Mouse (Mus musculus) urinary bladder, adult 2 months (tissue): ENCODE measurements around the gene Dpm1. TPM values are rescaled to one million over a fixed set of nuclear protein-coding genes. Genes with fewer than 3 reads are reported as not detected.

Experiments used
- DNase-seq: peaks from one replicate; pipeline ENCODE4 v3.0.0; 2022; ENCODE audit warnings: low spot score
- polyA plus RNA-seq: library from polyadenylated mRNA; depleted of rRNA; stranded (reverse); fragments of >200 nt; gene quantifications from 2 replicates; pipeline ENCODE4 v1.2.3, GENCODE M21; 2012; rRNA removed

The Dpm1 gene
- polyA plus RNA-seq: 14.9 and 19.4 TPM in 2 replicates

DNA sequence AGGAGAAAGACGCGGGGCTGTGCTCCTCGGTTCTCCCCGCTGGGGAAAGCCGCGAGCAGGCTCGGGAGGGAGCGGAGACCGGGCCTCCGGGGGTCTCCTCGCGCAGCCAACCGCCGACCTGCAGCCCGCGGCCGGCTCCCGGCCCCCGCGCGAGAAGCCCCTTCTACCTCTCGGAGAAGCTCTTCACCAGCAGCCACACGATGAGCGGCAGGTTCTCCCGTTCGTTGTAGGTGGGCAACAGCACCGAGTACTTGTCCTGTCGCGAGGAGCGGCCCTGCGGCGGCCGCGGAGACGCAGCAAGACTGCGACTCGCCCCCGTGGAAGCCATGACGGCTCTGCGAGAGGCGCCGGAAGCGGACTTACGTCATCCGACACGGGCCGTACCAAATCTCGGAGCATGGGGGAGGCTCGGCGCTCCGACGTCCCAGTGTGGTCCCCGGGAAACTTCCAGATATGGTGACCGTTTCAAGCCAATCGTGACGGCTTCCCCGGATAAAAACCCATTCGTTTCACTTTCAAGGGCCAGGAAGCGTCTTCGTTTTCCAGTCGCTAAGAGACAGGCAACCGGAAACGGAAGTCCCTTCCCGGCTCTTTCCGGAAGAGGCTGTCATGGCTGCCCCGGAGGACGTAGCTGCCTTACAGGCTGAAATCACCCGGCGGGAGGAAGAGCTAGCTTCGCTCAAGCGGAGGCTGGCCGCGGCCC is at the start of gene Dpm1, which contains the start of the genes Gm20716 and Mocs3:
Gene Dpm1, minus strand, starts transcription at position 566 of the 703 bp plus-strand sequence.
Gene Gm20716, minus strand, starts transcription at position 339 of the 703 bp plus-strand sequence.
Gene Mocs3, plus strand, starts transcription at position 597 of the 703 bp plus-strand sequence.
- DNase-seq: peak; percentile 86

DNA sequence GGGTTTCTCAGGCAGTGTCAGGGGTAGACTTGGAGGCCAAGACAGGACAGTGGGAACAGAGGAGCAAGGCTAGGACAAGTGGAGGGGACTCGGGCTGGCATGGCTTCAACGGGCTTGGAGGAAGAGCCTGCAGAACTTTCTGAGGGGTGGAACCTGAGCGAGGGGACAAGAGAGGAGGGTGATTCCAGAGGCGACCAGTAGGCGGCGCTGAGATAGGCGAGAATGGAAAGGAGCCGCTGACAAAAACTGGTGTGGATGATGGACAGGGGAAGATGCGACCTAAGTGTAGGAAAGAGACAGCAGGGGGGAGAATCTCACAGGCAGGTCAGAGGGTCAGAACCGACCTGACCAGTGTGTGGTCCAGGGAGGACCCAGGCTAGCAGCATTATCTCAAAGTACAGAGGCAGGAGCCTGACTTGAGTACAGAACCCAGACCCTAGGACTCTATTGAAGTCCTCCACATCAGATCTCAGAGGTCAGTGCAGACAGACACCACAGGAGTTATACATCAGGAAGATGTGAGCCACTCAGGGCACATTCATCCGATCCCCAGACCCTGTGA is 44.1 kb upstream of the Dpm1 start:
- peak; percentile 62 for DNase-seq

DNA sequence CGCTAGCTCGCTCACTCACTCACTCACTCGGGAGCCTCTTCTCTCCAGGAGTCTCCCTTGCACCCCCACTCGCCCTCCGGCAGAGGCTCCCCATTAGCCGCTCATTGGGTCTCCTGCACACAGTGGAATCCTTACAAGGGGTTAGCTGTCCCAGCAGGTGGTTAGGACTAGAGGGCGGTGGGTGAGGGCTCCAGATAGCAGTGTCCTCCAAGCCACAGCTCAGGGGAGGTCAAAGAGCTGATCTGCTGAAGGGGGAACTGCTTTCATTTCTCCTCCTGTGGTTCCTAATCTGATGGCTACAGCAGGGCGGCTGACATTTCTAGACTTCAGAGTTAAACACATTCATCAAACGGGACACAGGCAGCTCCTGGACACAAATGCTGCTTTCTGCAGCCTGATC is 43.0 kb upstream of the Dpm1 start:
- DNase-seq: no peak

DNA sequence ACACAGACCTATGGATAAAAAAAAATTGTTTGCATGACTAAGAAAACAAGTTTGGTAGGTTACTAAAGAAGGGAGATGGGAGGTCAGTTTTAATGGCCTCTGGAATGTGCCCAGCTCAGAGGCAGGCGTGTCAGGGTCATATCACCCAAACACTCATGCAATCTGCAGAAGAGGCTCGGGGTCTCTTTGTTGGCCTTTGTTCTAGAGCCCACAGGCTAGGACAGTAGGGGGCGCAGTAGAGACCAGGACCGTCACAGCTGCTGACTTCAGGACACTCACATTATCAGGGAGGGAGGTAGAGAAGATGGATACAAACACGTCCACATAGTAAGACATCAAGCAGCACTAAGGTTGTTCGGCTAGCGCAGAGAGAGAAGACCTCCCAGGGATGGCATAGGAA is 37.6 kb upstream of the Dpm1 start:
- no peak for DNase-seq

DNA sequence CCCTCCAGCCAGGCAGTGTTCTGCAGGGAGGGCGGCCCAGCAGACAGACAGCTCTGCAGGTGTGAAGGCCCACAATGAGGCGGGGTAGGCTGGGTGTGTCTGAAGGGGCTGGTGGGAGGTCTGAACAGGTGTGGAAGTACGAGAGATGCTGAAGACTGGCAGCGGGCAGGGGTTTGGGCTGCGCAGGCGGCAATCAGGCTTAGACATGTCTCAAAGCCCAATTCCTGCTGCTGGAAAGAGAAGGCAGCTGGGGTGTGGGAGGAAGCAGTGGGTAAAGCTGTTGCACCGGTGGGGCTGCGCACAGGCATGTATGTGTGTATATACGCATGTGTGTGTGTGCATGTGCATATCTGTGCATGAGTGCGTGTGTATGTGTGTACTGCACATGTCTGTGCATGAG is 30.5 kb upstream of the Dpm1 start:
- no peak for DNase-seq

DNA sequence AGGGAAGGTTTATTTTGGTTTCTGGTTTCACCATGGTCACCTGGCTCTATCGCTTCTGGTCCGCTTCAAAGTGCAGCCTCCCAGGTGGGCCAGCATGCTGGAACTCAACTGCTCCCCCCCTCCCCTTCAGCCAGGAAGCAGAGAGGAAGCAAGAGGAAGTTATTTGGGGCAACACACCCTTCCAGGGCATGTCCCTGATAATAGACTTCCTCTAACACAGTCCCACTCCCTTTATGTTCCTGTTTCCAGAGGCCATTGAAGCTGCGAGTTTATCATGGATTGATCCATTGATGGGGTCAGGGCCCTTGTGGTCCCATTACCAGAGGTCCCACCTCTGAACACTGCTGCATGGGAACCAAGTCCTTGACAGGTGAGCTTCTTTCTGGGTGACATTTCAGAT is 29.7 kb upstream of the Dpm1 start:
- DNase-seq: no peak

DNA sequence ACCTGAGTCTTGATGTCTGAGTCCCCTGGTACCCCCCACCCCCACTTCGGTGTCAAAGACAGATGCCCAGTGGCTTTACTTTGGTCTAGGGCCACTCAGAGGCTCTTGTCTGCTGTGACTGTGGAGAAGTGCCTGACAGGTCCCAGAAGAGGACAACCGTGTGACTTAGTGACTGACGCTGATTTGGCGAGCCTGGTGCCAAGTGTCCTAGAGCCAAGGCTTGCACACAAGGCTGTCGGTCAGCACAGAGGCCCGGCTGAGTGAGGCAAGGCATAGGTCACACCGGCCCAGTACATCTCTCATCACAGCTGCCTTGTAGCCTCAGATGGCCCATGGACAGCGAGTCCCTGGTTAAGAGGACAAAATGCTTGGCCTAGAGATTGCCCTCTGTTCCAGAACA is 28.7 kb upstream of the Dpm1 start:
- DNase-seq: no peak

DNA sequence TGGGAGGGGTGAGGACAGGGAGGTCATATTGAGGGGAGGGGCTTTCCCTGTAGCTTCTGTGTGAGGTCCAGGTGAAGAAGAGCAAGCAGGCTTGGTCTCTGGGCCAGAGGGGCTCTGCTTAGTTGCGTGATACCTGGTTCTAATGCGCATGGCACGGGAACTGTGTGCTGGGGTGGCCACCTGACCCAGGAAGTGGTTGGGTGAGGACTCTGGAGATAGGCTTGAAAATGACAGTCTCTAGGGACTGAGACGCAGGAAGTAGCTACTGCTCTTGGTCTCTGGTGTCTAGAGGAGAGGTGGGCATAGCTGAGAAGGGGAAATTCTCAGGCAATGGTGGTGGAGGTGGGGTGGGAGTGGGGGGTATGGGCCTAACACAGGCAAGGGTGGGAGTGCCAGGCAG is 26.8 kb upstream of the Dpm1 start:
- no peak for DNase-seq

DNA sequence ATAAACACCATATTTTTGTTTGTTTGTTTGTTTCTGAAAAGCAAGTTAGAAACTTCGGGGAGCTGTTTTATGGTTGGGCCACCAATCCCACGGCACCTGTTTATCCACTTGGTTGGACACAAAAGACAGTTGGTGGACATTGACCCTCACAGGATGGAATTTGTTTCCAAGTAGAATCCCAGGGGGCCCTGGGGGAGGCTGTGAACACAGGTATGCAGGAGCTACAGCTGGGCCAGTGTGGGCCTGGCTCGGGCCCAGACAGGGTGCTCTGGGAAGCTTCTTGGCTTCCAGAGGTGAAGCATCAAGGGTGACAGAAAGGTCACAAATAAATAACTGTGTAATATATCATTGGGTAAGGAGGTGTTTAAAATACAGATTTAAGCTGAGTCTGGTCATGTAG is 26.1 kb upstream of the Dpm1 start:
- DNase-seq: no peak

DNA sequence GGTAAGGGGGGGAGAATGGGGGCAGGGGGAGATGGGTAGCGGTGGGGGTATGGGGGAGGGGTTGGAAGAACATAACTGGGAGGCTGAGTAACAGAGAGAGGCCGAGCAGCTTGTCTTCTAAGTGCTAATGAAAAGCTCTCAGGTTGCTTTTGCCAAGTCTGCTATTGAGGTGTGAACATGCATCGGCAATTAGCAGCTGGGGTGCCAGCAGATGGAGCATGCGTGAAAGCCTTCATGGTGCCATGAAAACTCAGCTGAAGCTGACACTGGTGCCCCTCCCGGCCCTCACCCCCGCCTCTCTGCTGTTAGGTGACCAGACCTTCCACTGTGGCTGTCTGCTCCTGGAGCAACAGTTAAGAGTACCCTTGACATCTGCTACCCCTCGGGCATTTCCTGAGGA is 23.4 kb upstream of the Dpm1 start:
- no peak for DNase-seq

DNA sequence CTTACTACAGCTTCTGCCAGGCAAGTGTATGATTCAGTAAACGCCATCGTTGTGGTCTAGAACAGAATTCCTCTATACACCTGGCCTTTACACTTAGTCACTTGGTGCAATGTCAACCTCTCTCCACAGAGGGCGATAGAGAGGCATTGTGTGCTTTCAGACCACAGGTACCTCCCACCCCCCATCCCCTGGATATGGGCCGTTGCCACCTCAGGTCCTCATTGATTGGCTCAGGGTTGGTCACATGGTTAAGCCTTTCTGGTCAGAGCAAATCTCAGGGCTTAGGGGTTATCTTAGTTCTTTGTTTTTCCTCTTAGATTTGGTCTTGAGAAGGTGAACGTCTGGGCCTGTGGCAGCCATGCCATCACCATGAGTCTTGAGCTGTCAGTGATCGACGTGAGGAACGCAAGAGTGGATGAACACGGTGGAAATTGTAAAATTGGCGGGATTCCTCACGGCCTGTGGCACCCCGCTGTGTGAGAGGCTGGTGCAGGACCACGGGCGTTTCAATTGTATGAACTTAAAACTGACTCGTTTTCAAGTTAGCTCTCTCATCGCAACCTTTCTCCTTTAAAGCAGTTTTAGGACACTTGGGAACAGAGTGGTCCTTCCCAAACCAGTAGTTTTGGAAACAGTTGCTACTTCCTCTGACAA is 22.4 kb upstream of the Dpm1 start:
- DNase-seq: no peak

DNA sequence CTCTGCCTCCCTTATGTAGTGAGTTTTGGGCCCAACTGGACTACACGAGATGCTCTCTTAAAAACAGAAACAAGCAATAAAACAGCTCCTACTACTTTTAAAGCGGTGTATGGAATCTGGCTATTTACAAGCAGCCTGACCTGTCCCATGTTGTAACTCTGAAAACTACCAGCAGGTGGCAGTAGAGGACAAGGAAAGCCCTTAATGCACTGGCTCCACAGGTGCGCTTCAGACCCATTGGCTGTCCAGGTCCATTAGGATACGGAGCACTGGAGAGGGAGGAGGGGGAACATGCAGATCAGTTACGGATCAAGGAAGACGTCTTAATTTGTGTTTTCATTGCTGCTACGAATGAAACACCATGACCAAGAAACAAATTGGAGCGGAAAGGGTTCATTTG is 19.9 kb upstream of the Dpm1 start:
- peak; percentile 47 for DNase-seq

DNA sequence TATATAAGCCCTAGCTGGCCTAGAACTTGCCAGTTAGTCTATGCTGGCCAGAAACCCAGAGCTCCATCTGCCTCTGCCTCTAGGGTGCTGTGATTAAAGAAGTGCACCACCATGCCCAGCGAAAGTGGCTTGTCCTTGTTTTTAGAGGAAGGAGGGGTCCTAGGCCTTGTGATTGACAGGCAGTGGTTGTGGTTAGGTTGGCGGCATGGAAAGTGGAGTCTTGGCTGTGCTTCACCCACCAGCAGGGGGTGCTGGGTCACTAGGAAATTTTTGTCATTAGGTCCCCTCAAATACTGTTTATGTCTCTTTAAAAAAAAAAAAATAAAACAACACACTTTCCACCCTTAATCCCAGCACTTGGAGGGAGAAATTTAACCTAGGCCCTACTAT is 18.5 kb upstream of the Dpm1 start:
- no peak for DNase-seq

DNA sequence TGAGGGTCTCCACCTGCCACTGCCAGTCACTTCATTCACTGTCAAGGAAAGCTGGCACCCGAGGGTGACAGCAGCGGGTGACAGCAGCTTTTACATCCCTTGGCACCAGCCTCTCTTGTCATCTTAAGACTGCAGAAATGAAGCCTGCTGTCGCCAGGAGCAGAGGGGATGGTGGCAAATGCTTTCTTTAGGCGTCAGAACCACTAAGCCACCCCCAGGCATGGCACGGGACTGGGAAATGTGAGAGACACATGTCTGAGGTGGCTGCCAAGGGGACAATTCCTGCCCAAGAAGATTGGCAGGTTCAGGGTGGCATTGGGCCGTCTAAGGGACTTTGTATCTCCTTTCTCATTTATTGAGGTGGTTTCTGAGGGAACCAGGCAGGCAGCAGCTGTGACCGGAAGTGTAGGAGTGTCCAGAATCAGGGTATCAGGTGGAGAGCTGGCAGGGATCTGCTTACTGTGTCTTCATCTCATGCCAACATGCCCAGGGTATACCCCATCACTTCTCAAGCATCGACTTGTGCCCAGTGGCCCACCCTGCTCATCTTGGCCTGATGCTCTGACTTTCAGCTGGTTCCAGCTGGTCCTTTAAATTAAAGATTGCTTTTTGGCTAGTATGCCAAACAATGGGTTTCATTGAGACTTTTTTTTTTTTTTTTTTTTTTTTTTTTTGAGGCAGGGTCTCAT is 17.9 kb upstream of the Dpm1 start:
- no peak for DNase-seq

DNA sequence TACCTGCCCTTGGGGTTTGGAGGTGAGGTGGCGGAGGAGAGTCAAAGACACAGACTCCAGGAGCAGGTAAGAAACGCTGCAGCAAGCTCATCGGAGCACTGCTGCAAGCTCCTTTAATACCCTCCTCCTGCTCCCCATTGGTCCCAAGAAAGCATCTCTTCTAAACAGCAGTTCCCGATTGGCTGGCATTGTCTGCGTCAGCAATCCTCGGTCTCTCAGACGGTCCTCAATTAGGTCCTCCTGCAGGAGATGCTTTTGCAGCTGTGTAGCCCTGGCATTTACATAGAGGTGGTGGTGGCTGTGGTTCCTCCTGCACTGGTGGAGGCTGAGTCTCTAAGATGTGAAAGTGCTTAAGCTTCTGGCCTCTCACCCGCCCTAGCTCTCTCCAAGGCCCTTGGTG is 15.2 kb upstream of the Dpm1 start:
- DNase-seq: no peak

DNA sequence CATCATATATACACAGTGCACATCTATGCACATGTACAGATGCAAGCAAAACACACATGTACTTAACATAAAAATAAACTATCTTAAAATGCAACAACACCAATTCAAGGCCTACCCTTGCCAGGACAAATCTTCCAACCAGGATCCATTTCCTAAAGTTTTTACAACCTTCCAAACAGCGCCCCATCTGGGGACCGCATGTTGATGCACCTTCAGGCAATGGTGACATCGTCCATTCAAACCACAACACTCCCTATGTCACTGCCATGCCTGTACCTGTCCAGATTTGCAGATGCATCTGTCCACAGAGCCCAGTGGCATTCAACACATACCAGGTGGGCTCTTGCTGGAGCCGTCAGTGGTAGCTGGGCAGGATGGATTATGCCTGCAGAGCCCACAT is 12.9 kb upstream of the Dpm1 start:
- DNase-seq: no peak

DNA sequence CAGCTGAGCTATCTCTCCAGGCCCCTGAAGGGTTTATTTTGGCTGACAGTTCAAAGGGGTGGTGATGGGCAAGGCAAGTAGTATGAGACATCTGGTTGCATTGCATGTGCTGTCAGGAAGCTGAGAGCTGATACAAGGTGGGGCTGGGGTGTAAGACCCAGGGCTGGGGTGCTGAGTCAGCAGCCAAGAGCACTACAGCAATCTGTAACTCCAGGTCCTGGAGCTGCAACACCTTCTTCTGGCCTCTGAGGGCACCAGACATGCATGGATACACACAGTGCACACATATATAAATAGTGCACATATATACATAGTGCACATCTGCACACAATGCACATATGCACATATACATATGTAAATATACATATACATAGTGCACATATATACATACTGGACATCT is 12.4 kb upstream of the Dpm1 start:
- DNase-seq: no peak

DNA sequence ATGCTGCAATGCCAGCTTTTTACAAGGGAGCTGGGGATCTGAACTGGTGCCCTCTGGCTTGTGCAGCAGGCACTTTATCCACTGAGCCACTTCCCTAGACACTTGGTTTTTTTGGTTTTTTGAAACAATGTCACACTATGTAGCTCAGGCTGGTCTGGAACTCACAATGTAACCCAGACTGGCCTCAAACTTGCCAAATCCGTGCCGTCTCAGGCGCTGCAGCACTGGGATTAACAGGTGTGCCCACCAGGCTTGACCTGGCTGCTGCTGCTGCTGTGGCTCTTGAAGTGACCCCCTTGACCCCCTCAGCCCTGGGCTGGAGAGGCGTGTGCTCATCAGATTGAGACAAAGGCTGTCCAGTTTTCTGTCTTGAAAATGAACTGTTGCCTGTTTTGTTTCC is 7.9 kb upstream of the Dpm1 start:
- DNase-seq: no peak

DNA sequence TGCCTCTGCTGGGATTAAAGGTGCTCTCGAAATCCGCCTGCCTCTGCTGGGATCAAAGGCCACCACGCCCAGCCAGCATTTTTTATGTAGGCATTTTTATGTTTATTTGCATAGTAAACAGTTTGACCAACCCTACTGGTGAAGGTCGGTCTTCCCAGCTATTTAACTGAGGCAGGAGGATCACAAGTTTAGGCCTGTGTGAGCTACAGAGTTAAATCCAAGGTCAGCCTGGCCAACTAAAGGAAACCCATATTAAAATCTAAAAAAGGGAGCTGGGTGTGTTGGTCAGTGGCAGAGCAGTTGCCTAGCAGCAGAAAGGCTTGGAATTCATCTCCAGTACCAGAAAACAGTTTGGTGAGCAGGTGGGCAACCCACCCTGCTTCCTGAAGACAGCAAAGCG is 2.9 kb upstream of the Dpm1 start:
- no peak for DNase-seq

DNA sequence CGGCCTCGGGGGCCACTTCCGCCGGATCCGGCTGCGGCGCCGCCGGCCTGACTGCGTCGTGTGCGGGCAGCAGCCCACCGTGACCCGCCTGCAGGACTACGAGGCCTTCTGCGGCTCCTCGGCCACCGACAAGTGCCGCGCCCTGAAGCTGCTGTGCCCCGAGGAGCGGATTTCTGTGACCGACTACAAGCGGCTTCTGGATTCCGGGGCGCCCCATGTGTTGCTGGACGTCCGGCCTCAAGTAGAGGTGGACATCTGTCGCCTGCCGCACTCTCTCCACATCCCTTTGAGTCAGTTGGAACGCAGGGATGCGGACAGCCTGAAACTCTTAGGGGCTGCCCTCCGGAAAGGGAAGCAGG is 1.1 kb upstream of the Dpm1 start:
- no peak for DNase-seq

DNA sequence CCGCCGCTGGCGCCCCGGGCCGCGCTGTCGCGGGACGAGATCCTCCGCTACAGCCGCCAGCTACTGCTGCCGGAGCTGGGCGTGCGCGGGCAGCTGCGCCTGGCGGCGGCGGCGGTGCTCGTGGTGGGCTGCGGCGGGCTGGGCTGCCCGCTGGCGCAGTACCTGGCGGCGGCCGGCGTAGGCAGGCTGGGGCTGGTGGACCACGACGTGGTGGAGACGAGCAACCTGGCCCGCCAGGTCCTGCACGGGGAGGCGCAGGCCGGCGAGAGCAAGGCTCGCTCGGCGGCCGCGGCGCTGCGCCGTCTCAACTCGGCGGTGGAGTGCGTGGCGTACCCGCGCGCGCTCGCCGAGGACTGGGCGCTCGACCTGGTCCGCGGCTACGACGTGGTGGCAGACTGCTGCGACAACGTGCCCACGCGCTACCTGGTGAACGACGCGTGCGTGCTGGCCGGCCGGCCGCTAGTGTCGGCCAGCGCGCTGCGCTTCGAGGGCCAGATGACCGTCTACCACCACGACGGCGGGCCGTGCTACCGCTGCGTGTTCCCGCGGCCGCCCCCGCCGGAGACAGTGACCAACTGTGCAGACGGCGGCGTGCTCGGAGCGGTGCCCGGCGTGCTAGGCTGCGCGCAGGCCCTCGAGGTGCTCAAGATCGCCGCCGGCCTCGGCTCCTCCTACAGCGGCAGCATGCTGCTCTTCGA is 531 bp upstream of the Dpm1 start:
- DNase-seq: no peak
